Mouse (Mus musculus): ENCODE data around the gene Acad10.

Gene Acad10

GRCm38 (mm10) chr5:121595758-121596157, 64.6 kb downstream of the Acad10 start:
- no peak for DNase-seq

GRCm38 (mm10) chr5:121594714-121595313, 65.5 kb downstream of the Acad10 start:
- no peak for DNase-seq

GRCm38 (mm10) chr5:121593451-121594401, 66.6 kb downstream of the Acad10 start, which contains the start of gene Aldh2:
Gene Aldh2, minus strand, starts transcription at chr5:121593824.
- DNase-seq, result peak; percentile 92

DNA sequence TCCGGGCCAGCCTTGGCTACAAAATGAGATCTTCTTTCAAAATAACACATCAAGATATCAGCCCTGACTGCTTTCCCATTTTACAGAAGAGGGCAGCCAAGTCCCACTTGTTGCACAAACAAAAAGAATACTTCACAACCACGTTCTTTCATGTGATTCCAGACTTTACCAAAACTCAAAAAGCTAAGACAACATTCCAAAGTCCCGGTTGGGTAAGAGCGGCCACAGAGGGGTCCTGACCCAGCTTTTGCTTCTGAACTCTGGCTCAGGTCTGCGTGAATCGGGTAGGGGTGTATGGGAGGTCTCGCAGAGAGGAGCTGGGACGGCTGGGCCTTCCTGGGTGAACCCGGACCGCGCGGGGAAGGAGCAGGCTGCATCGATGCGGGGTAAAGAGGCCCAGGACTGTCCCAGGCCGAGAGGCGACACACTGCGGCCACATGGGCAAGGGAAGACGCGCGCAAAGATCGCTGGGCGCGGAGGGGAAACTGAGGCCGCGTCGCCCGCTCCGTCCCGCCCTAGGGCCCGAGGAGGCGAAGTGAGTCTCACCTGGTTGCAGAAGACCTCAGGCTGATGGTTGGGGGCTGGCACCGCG, 67.4 kb downstream of the Acad10 start:
- DNase-seq, result no peak

DNA sequence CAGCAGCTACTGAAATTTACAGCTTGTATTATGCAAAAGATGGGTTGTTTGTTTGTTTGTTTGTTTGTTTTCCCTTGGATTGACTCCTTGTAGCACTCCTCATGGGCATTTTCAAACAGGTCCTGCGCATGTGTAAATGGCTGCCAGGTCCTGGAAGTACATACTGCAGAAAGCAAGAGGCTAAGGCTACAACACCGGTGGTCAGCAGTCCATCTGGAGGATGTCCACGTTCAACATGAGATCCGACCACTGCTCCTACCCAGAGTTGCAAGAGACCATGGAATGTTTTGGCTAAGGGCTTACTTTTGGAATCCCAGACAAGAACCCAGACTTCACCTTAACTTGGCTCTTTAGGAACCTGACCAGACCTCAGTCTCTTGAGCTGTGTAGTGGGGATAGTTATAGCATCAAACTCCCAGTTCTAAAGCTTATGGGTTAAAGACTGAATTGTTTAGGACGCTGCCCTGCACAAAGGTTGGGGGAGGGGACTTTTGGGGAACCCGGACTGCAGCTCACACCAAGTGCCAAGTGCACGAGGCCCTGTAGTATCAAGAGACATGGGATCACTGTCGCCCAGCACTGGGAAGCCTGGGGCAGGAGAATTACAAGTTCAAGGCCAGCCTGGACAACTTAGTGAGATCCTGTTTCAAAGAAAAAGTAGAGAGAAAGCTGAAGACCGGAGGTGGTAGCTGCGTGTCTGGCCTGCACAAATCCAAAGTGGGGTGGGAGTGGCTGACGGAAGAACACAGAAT, 68.1 kb downstream of the Acad10 start:
- no peak for DNase-seq

DNA sequence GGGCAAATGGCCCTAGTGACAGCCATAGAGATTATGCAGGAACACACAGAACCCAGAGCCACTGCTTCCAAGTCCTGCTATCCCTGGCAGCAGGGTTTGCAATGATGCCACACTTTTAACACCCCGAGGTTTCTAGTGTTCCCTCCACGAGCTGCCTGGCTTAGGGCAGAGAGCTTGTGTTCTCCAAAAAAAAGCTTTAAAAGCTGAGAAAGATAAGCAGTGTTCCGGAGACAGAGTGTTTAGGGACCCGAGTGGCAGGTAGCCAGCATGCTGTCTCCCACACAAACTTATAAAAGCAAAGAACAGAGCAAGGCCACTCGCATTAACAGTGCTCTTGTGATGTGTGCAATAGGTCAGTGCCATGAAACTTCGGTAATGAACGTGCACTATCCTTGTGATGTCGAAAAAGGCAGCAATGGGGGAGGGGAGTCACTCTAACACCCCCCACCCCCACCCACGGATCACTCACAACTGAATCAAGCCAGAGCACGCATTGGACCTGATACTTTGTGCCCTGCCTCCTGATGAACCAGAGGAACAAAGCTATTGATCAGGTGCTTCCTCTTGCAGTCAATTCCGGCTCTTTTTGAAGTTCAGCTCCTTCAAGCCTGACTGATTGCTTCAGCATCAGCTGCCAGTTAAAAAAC, 68.8 kb downstream of the Acad10 start:
- DNase-seq, result no peak

GRCm38 (mm10) chr5:121589928-121590327, 70.4 kb downstream of the Acad10 start:
- no peak for DNase-seq

GRCm38 (mm10) chr5:121586400-121587039, 73.8 kb downstream of the Acad10 start:
- DNase-seq, result peak; percentile 39

GRCm38 (mm10) chr5:121585699-121586098, 74.6 kb downstream of the Acad10 start:
- no peak for DNase-seq

- no peak for DNase-seq
Observed at GRCm38 (mm10) chr5:121585005-121585404, 75.3 kb downstream of the Acad10 start.

- peak; percentile 98 for DNase-seq
Observed at GRCm38 (mm10) chr5:121583765-121584501, 76.4 kb downstream of the Acad10 start.

DNA sequence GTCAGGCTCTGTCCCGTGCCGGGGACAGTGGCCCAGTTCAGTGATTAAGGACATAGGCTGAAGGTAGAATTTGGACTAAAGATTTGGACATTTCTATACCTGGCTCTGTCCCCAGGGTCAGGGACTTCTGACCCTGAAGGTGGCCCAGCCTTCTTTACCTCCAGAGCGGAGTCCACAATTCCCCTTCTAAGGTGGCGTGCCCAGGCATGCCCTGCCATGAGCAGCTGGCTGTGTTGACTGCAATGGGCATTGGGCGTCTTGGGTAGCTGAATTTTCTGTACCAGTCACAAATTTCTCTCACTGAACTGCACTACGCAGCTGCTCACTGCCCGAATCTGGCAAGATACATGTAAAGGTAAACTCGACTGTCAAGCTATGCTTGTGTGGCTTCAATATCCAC, 78.4 kb downstream of the Acad10 start:
- DNase-seq, result no peak

DNA sequence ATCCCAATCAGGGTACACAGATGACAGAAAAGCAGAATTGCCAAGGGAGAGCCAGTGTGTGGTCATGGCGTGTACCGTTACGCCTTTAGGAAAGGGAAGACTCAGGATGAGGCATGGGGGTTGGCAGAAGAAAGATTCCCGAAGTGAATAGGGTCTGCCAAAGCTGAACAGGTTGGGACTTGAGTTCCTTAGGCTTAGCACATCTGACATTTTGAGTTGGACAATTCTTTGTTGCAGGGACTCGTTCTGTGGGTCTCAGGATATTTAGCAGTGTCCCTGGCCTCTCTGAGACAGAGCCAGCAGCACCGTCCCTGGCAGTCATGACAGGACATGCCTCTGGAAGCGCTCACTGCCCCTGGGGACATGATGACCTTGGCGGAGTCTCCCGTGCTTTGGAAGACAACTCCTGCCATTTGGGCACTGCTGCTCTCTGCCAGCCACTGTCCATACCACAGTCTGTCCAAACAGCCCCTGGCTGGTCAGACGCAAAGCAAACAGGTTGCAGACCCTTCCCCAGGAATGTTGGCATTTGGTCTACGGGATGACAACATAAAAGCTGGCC, 83.3 kb downstream of the Acad10 start:
- no peak for DNase-seq

GRCm38 (mm10) chr5:121575867-121576266, 84.4 kb downstream of the Acad10 start:
- DNase-seq, result no peak

DNA sequence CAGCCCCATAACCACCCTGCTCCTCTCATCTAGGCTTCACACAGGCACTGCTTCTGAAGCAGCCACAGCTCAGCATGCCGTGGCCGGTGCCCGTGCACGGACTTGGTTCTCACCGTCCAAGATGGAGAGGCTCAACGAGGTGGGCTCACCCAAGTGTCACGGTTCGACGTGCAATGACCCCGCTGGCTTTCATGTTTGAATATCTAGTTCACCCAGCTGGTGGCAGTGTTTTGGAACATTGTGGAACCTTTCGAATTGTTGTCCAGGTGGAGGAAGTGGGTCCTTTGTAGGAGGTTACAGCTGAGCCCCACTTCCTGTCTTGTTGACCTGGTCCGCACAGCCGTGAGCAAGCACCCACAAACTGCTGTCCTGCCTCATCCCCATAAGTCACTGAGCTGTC, 86.2 kb downstream of the Acad10 start:
- no peak for DNase-seq

Data from kidney, adult 11 months (tissue).